Mouse (Mus musculus): ENCODE data around the gene Fam174b. TPM values are rescaled to one million over a fixed set of nuclear protein-coding genes. Genes with fewer than 3 reads are reported as not detected.
A peak's percentile ranks its signal among the peaks of the same experiment; 100 is the strongest.

The Fam174b gene
- total RNA-seq, 2 experiments from 2014 or later = 33.5 to 34.9 TPM

- no peak for DNase-seq (ENCODE audit: low spot score in 2 of 2)
These were observed 8.5 kb downstream of the Fam174b start for GRCm38 (mm10) chr7:73748437-73749108.

DNA sequence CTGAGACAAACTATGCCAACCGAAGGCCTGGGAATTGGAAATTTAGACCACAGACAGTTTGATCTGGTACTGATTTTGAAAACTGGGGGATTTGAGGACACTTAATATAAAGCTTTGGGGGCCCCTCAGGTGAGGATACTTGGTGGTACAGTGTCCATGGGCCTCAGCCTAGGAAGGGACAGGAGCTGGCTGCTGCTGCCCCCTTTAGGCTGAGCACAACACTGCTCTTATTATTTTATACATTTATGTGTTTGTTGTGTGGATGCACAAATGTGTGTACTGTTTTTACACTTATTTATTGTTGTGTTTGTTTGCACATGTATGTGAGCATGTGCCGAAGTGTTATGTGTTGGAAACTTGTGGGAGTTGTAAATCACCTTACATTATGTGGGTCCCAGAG is 9.2 kb downstream of the Fam174b start:
- DNase-seq (ENCODE audit: low spot score in 2 of 2) = no peak

GRCm38 (mm10) chr7:73749983-73750382 is 9.9 kb downstream of the Fam174b start:
- DNase-seq (ENCODE audit: low spot score in 2 of 2) = no peak

- no peak for DNase-seq (ENCODE audit: low spot score in 2 of 2)
These were observed 13.5 kb downstream of the Fam174b start for GRCm38 (mm10) chr7:73753598-73753997.

DNA sequence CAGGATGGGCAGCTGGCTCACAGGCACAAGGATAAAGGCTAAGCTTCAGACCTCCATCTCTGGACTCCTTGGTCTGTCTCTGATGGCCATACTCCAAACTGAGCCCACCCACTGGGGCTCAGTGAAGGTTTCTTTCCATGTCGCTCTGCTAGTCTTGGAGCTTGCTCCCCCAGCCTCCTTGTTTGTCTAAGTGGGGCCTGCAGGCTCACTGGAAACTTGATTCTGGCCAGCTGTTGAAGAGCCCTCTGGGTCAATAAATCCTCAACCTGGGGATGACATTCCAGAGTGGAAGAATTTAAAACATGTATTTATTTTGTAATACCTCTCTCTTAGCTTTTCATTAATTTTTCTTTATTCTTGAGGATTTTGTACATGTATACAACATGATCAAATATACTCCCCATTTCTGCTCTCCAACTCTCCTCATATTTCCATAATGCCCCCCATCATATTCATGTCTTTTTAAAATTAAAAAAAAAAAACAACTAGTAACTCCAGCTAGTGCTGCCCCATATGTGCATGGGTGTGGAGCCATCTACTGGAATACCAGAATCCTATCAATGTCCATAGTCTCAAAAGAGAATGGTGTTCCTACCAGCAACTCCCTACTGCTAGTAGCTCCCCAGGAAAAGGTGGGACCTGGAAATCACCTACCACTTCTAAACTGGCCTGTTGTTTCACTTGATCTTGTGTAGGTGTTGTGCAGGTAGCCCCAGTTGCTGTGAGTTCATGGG is 15.4 kb downstream of the Fam174b start:
- no peak for DNase-seq (ENCODE audit: low spot score in 2 of 2)

- DNase-seq (ENCODE audit: low spot score in 2 of 2) = no peak
These were observed 21.6 kb downstream of the Fam174b start for GRCm38 (mm10) chr7:73761691-73762189.

GRCm38 (mm10) chr7:73764679-73765078 is 24.6 kb downstream of the Fam174b start:
- DNase-seq (ENCODE audit: low spot score in 2 of 2) = no peak

DNA sequence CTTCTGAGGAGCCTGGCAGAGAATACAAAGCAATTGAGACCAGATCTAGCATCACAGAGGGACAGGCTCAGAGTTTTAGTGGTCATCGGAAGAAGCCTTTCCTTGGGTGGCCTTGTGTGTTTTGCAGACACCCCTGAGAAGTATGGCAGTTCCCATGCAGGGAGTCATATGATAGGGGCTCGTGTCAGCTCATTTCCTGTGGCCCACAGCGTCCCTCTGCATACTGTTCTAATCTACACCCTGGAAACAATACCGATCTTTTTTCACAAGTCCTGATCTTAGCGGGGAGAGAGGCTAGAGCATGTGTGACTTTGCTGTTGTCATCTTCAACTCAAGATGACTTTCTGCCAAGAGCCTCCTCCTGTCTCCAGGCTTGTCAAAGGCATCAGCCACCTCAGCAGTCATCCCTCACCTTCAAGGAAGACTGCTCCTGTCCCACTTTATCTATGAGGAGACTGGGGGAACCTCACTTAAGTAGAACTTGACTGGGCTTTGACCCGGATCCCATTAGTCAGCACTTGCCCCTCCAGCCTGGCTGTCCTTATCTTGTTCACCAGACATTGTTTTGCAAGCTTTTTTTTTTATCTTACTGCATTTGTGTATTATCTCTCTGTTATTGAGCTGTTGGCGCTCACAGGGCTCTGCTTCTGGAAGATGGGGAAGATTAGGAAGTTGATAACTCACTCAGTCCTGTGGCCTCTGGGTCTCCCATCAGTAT is 25.2 kb downstream of the Fam174b start:
- no peak for DNase-seq (ENCODE audit: low spot score in 2 of 2)

DNA sequence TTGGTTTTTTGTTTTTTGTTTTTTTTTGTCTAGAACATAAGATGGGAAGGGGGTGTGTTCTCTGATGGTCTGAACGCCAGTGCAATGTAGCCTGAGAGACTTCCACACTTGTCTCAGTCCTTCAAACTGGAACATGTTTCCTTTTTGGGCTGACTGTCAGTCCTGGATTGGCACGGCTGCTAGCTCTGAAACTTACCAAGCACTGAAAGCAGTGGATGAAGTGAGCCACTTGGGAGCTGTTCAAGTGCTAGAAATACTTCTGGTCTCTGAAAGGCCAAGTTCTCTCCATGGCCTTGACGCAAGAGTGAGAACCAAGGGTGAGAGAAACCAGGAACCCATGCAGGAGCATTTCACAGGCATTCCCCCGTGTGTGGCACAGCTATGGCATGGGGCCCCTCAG is 29.1 kb downstream of the Fam174b start:
- no peak for DNase-seq (ENCODE audit: low spot score in 2 of 2)

DNA sequence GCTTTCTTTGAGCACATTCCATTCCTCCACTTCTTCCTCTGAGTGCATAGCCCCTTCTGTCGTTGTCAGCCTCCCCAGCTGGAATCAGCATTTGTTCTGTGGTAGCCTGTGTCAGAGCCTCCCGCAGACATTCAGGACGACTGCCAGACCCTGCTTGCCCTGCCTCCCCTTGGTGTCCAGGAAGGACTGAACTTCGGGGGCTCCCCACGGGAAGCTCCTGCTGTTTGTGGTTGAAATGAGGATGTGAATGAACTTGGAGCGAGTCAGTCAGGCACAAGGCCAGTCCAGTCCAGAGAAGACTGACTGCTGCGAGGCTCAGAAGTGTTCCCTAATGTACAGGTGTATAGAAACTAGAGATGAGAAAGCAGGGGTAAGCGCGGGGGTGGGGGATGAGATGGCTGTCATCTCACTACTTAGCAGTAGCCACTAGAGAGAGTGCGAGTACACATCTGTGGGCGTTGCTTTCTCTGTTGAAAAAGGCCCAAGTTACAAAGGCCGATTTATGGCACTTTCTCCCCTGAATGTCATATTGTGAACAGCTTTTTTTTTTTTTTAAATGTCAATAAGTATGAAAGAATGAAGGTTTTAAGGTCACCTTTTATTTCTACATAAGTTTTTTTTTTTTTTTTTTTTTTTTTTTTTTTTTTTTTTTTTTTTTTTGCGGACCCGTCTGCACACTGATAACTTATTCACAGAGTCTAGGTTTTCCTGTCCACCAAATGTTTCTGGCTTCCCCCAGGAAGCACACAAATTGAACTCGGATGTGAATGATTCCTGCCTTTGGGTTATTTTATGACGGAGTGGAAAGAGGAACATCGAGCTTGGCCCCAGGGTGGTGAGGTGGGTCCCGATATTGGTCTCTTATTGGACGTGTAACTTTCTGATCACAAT is 31.5 kb downstream of the Fam174b start:
- DNase-seq (ENCODE audit: low spot score in 2 of 2) = no peak

GRCm38 (mm10) chr7:73772275-73772765 is 32.2 kb downstream of the Fam174b start:
- DNase-seq (ENCODE audit: low spot score in 2 of 2) = no peak

DNA sequence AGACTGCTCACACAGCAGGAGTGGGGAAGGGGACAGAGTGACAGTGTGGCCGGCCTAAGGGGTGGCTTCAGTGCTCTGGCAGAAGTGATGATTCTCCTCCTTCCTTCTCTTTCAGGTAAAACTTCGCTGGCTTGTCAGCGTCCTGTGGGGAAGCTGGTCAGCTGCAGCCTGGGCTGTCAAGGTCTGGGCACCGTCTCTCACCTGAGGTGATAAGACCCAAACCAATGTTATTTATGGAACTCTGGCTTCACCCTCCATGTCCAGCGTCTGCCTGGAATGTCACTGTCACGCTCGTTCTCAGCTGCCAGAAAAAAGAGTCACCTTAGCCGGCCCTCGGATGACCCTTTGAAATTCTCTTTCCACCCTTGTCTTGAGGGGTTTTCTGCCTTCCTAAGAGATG is 34.7 kb downstream of the Fam174b start:
- no peak for DNase-seq (ENCODE audit: low spot score in 2 of 2)

GRCm38 (mm10) chr7:73777777-73778176 is 37.7 kb downstream of the Fam174b start:
- no peak for DNase-seq (ENCODE audit: low spot score in 2 of 2)

DNA sequence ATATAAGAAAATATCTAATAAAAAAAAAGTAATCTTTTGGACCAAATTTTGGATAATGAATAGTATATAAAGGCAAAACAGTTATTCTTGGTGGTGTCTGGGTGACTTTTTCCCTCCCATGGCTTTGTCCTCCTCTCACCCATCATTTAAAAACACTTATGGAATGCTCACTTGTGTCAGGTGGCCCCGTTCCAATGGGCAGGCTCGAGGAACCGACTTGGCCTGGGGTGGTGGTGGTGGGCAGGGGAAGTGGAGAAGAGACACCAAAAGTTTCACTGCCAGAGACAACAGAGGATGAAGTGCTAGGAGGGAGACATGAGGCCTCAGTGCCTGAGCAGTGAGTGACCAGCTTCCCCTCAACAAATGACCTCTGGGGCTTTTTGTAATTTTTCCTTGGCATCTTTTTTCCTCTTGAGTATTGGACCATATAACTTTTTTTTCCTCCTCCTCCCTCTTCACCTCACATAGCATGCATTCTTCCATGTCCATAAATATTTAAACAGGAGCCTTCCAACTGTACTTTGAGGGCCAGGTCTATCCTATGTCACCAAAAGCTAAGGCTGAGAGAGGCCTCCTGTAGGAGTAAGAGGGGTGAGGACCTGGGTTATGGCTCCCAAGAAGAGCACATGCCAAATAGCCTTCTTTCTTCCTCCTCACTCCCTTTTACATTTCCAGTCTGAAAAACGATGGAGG is 44.8 kb downstream of the Fam174b start:
- no peak for DNase-seq (ENCODE audit: low spot score in 2 of 2)

DNA sequence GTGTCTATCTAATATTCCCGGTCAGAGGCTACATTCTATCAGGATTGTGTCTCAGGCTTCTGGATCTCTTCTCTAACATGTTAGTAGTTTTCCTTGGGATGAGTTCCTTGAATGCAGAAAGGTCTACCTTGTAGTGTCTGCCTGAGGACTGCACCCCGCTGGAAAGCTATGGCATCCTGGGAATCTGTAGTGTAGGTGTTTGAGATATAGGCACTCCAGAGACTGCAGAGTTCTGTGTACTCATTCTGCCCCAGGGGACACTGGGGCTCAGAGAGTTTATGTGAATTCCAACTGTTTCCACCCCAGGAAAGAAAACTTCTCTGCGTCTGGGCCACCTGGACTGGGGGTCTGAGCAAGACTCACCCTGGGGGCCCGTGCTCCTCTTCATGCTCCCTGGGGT is 45.7 kb downstream of the Fam174b start:
- no peak for DNase-seq (ENCODE audit: low spot score in 2 of 2)

DNA sequence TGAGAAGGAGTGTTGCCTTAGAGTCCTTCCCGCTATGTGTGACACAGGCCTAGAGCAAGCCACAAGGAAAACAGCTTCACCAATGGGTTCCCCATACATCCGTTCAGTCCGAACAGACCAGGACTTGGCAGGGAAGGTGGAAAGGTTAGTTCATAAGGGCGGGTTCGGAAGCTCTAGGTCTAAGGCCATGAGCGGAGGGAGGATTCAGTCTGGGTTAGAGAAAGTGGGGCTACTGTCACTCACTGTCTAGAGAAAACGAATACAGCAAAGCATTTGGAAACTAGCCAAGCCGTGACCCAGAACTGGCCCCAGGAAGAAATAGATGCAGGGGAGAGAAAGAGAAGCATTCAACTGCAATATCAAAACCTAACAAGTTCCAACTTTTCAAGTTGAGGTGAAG is 47.4 kb downstream of the Fam174b start:
- DNase-seq (ENCODE audit: low spot score in 2 of 2) = no peak

- DNase-seq (ENCODE audit: low spot score in 2 of 2) = no peak
These were observed 51.0 kb downstream of the Fam174b start for GRCm38 (mm10) chr7:73791096-73791495.

GRCm38 (mm10) chr7:73792155-73792554 is 52.1 kb downstream of the Fam174b start:
- no peak for DNase-seq (ENCODE audit: low spot score in 2 of 2)

DNA sequence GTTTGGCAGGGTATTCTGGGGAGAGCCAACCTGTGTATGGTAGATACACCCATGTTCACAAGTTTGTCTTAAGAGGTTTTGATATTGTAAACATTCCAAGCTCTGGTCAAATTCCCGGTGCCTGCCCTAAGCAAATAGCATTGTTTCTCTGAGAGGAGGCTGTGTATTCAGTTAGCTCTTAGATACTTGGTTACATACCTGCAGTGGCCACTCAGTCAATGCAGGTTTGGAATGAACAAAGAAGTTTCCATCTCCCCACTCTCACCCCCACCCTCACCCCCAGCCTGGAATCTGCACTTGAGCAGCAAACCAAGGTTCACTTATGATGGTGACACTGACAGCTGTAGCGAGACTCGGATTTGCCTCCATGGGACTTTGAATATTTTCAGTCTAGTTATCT is 52.5 kb downstream of the Fam174b start:
- no peak for DNase-seq (ENCODE audit: low spot score in 2 of 2)

DNA sequence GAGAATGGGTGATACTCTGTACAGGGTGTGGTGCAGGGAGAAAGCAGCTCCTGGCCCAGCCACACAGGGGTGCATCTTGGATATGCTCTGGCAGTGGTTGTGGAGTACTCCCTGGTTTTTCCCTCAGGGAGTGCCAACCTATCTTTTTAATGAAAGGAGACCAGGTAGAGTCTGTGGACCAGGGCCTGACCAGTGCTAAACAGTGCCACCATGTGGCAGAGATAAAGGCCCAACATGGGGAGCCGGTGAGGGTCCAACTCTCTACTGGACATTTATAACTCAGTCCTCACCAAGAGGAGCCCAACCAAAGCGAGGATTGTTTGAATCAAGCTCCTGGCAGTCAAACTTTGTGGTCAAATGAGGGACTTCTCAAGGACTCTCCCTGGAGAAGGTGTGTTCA is 69.2 kb downstream of the Fam174b start:
- peak in 1 of 2 experiments; percentile 10 for DNase-seq (ENCODE audit: low spot score in 2 of 2)
